Mouse (Mus musculus) right cerebral cortex, postnatal 4 days (tissue): ENCODE measurements around the gene Cdhr3.
"Not testable (repeated sequence)": the region's sequence is repeated elsewhere in the genome, so short reads cannot be mapped to it uniquely, and the experiment has no call there.

Experiments used
- DNase-seq: peaks from one replicate; pipeline ENCODE4 v3.0.0-alpha.2; 2022

Gene Cdhr3

GRCm38 (mm10) chr12:33071901-33072672, 20.6 kb downstream of the Cdhr3 start:
- DNase-seq, result peak; percentile 69

- no peak for DNase-seq
Observed at GRCm38 (mm10) chr12:33068977-33069376, 23.7 kb downstream of the Cdhr3 start.

GRCm38 (mm10) chr12:33066355-33066754, 26.3 kb downstream of the Cdhr3 start:
- DNase-seq, result no peak

- no peak for DNase-seq
Observed at GRCm38 (mm10) chr12:33065162-33065561, 27.5 kb downstream of the Cdhr3 start.

GRCm38 (mm10) chr12:33064266-33064665, 28.4 kb downstream of the Cdhr3 start:
- DNase-seq, result no peak

GRCm38 (mm10) chr12:33063250-33063649, 29.4 kb downstream of the Cdhr3 start:
- no peak for DNase-seq

GRCm38 (mm10) chr12:33062379-33062778, 30.3 kb downstream of the Cdhr3 start:
- DNase-seq, result not testable (repeated sequence)

GRCm38 (mm10) chr12:33061651-33062050, 31.0 kb downstream of the Cdhr3 start:
- DNase-seq, result no peak

- peak; percentile 35 for DNase-seq
Observed at GRCm38 (mm10) chr12:33057231-33058048, 35.2 kb downstream of the Cdhr3 start.

GRCm38 (mm10) chr12:33056574-33056973, 36.1 kb downstream of the Cdhr3 start:
- DNase-seq, result no peak

GRCm38 (mm10) chr12:33056074-33056473, 36.6 kb downstream of the Cdhr3 start:
- no peak for DNase-seq

GRCm38 (mm10) chr12:33053746-33054145, 38.9 kb downstream of the Cdhr3 start:
- no peak for DNase-seq

GRCm38 (mm10) chr12:33053311-33053710, 39.4 kb downstream of the Cdhr3 start:
- DNase-seq, result no peak

GRCm38 (mm10) chr12:33048391-33048790, 44.3 kb downstream of the Cdhr3 start:
- DNase-seq, result no peak

- no peak for DNase-seq
Observed at GRCm38 (mm10) chr12:33046434-33046833, 46.2 kb downstream of the Cdhr3 start.

GRCm38 (mm10) chr12:33045533-33046361, 46.9 kb downstream of the Cdhr3 start:
- no peak for DNase-seq

- no peak for DNase-seq
Observed at GRCm38 (mm10) chr12:33041476-33041875, 51.2 kb downstream of the Cdhr3 start.

- no peak for DNase-seq
Observed at GRCm38 (mm10) chr12:33040811-33041210, 51.9 kb downstream of the Cdhr3 start.

GRCm38 (mm10) chr12:33038676-33039075, 54.0 kb downstream of the Cdhr3 start:
- DNase-seq, result no peak

- peak; percentile 90 for DNase-seq
Observed at GRCm38 (mm10) chr12:33035719-33036521, 56.8 kb downstream of the Cdhr3 start.

- DNase-seq, result no peak
Observed at GRCm38 (mm10) chr12:33035089-33035718, 57.5 kb downstream of the Cdhr3 start.
